Mouse (Mus musculus) hindbrain, embryonic 14.5 days (tissue): ENCODE results near the gene Dguok. TPM values are rescaled to one million over a fixed set of nuclear protein-coding genes. Genes with fewer than 3 reads are reported as not detected.

ENCODE experiments used
- ATAC-seq: fragments of 200-750 bp; cut with Nextera tagmentation; 2 replicates; pipeline ENCODE4 v1.8.0; 2017; ENCODE audit warnings: moderate number of reproducible peaks, mild to moderate bottlenecking, moderate TSS enrichment, moderate library complexity; ENCODE audit not compliant: low FRiP score
- DNase-seq: peaks from one replicate; pipeline ENCODE4 v3.0.0-alpha.2; 2015; ENCODE audit warnings: low spot score
- H3K27ac ChIP-seq: fragments of 300-500 bp; sonication (generic); 2 replicates; pipeline ENCODE4 v1.5.1; 2014; ENCODE audit warnings: mild to moderate bottlenecking, moderate library complexity
- H3K27me3 ChIP-seq: fragments of 300-500 bp; sonication (generic); 2 replicates; pipeline ENCODE4 v1.6.1; 2014; ENCODE audit warnings: mild to moderate bottlenecking, low read length, mixed read lengths; ENCODE audit not compliant: control insufficient read depth, insufficient read depth
- H3K36me3 ChIP-seq: fragments of 300-500 bp; sonication (generic); replicated peaks from 2 replicates; pipeline ENCODE4 v1.6.1; 2014; ENCODE audit not compliant: control insufficient read depth, insufficient read depth
- H3K4me1 ChIP-seq: fragments of 300-500 bp; sonication (generic); replicated peaks from 2 replicates; pipeline ENCODE4 v1.6.1; 2014; ENCODE audit warnings: antibody characterized with exemption, low read length, mixed read lengths; ENCODE audit not compliant: control insufficient read depth, insufficient read depth
- H3K4me2 ChIP-seq: fragments of 300-500 bp; sonication (generic); replicated peaks from 2 replicates; pipeline ENCODE4 v1.6.1; 2014; ENCODE audit warnings: mild to moderate bottlenecking, moderate library complexity
- H3K4me3 ChIP-seq: fragments of 300-500 bp; sonication (generic); replicated peaks from 2 replicates; pipeline ENCODE4 v1.5.1; 2014; ENCODE audit warnings: mild to moderate bottlenecking, low read length
- H3K9ac ChIP-seq: fragments of 300-500 bp; sonication (generic); 2 replicates; pipeline ENCODE4 v1.6.1; 2014
- H3K9me3 ChIP-seq: fragments of 300-500 bp; sonication (generic); 2 replicates; pipeline ENCODE4 v1.6.1; 2016; ENCODE audit warnings: low read length; ENCODE audit not compliant: control insufficient read depth
- WGBS: fragments of 180-500 bp; shearing (Covaris S2); extraction: QIAGEN DNeasy Blood & Tissue Kit; methylation state at CpG from one replicate; pipeline ENCODE4 v1.1.7; 2014; 5-methylcytosine and 5-hydroxymethylcytosine counted together
- polyA plus RNA-seq: library from polyadenylated mRNA; unstranded; fragments of >200 nt; fragmentation: Nextera tagmentation; extraction: Ambion mirVana; gene quantifications from 2 replicates; pipeline ENCODE4 v1.2.1, GENCODE M21; 2014

Gene Dguok
- polyA plus RNA-seq: 68.8 and 69.2 TPM in 2 replicates

- H3K27me3 ChIP-seq: no peaks in the 10 kb centered on the region
Observed at GRCm38 (mm10) chr6:83506258-83507167, at the start of gene Dguok. Gene Dguok, minus strand, starts transcription at chr6:83506969.

GRCm38 (mm10) chr6:83555972-83556371 lies 49.2 kb upstream of the Dguok start:
- no peaks in the 10 kb centered on the region for H3K9me3 ChIP-seq
- H3K27ac ChIP-seq: no peak overlapping the region
- H3K4me2 ChIP-seq: no peak overlapping the region
- WGBS: 92% methylated on average over 6 of the region's 6 CpGs
- ATAC-seq: no peak
- H3K27me3 ChIP-seq: no peaks in the 10 kb centered on the region
- H3K4me1 ChIP-seq: no peaks in the 10 kb centered on the region
- H3K9ac ChIP-seq: no peak overlapping the region
- no peak overlapping the region for H3K4me3 ChIP-seq
- peaks cover 87% of the 10 kb centered on the region for H3K36me3 ChIP-seq
- no peak for DNase-seq

More at GRCm38 (mm10) chr6:83506258-83507167, at the start of gene Dguok:
- ATAC-seq (peak; percentile 99), DNase-seq (peak; percentile 99)
- Histone ChIP-seq H3K9me3 (no peaks in the 10 kb centered on the region), H3K4me1 (peaks cover 14% of the 10 kb centered on the region), H3K27ac (peak within 1 kb of the TSS; percentile 95), H3K4me2 (peak within 1 kb of the TSS; percentile 57), H3K36me3 (0 out of 2 replicates have a peak, but pooled peaks cover 4% of the 10 kb centered on the region), H3K9ac (peak within 1 kb of the TSS; percentile 89), H3K4me3 (peak within 1 kb of the TSS; percentile 82)
- WGBS: under 1% methylated on average over 54 of the region's 54 CpGs

- no peaks in the 10 kb centered on the region for H3K4me1 ChIP-seq
Observed at GRCm38 (mm10) chr6:83548346-83548745, 41.6 kb upstream of the Dguok start.

GRCm38 (mm10) chr6:83545778-83546177 lies 39.0 kb upstream of the Dguok start:
- no peaks in the 10 kb centered on the region for H3K9me3 ChIP-seq
- no peak overlapping the region for H3K4me3 ChIP-seq
- H3K27me3 ChIP-seq: no peaks in the 10 kb centered on the region
- DNase-seq (no peak), ATAC-seq (no peak)
- no peak overlapping the region for H3K27ac ChIP-seq
- no peak overlapping the region for H3K4me2 ChIP-seq
- H3K36me3 ChIP-seq: peaks cover 42% of the 10 kb centered on the region
- no peaks in the 10 kb centered on the region for H3K4me1 ChIP-seq
- no peak overlapping the region for H3K9ac ChIP-seq
- WGBS: 78% methylated on average over 3 of the region's 3 CpGs

More at GRCm38 (mm10) chr6:83548346-83548745, 41.6 kb upstream of the Dguok start:
- Histone ChIP-seq H3K4me2 (no peak overlapping the region), H3K9me3 (no peaks in the 10 kb centered on the region), H3K9ac (no peak overlapping the region), H3K27ac (no peak overlapping the region), H3K27me3 (no peaks in the 10 kb centered on the region), H3K36me3 (peaks cover 59% of the 10 kb centered on the region), H3K4me3 (no peak overlapping the region)
- no peak for DNase-seq
- ATAC-seq: no peak
- WGBS: 33% methylated on average over 5 of the region's 5 CpGs

GRCm38 (mm10) chr6:83541756-83542456 lies 35.1 kb upstream of the Dguok start:
- Histone ChIP-seq H3K4me2 (no peak overlapping the region), H3K27ac (no peak overlapping the region), H3K4me1 (no peaks in the 10 kb centered on the region), H3K27me3 (no peaks in the 10 kb centered on the region), H3K9ac (no peak overlapping the region), H3K36me3 (peaks cover 34% of the 10 kb centered on the region), H3K4me3 (no peak overlapping the region), H3K9me3 (no peaks in the 10 kb centered on the region)
- WGBS: 79% methylated on average over 11 of the region's 11 CpGs
- ATAC-seq: no peak
- no peak for DNase-seq

GRCm38 (mm10) chr6:83540017-83540416 lies 33.2 kb upstream of the Dguok start:
- no peak overlapping the region for H3K4me3 ChIP-seq
- H3K9me3 ChIP-seq: no peaks in the 10 kb centered on the region
- no peak for DNase-seq
- no peak for ATAC-seq
- H3K27me3 ChIP-seq: no peaks in the 10 kb centered on the region
- H3K27ac ChIP-seq: no peak overlapping the region
- H3K9ac ChIP-seq: no peak overlapping the region
- peaks cover 15% of the 10 kb centered on the region for H3K36me3 ChIP-seq
- WGBS: 39% methylated on average over 4 of the region's 4 CpGs
- no peak overlapping the region for H3K4me2 ChIP-seq
- H3K4me1 ChIP-seq: no peaks in the 10 kb centered on the region

- Histone ChIP-seq H3K4me1 (no peaks in the 10 kb centered on the region), H3K4me2 (no peak overlapping the region), H3K4me3 (no peak overlapping the region), H3K27ac (no peak overlapping the region), H3K9me3 (no peaks in the 10 kb centered on the region), H3K9ac (no peak overlapping the region), H3K27me3 (no peaks in the 10 kb centered on the region), H3K36me3 (no peaks in the 10 kb centered on the region)
- WGBS: 47% methylated on average over 6 of the region's 6 CpGs
- ATAC-seq (no peak), DNase-seq (no peak)
Observed at GRCm38 (mm10) chr6:83536795-83537059, 30.0 kb upstream of the Dguok start.

- Histone ChIP-seq H3K4me1 (no peaks in the 10 kb centered on the region), H3K9me3 (no peaks in the 10 kb centered on the region), H3K36me3 (no peaks in the 10 kb centered on the region), H3K27ac (no peak within 1 kb of the TSS), H3K4me3 (no peak within 1 kb of the TSS), H3K27me3 (no peaks in the 10 kb centered on the region), H3K4me2 (no peak within 1 kb of the TSS), H3K9ac (no peak within 1 kb of the TSS)
- no peak for DNase-seq
- 69% methylated on average over 12 of the region's 12 CpGs for WGBS
- ATAC-seq: no peak
Observed at GRCm38 (mm10) chr6:83536028-83536794, 29.4 kb upstream of the Dguok start, which contains the start of gene Actg2. Gene Actg2, minus strand, starts transcription at chr6:83536265.

- ATAC-seq (no peak), DNase-seq (no peak)
- H3K9me3 ChIP-seq: no peaks in the 10 kb centered on the region
- no peaks in the 10 kb centered on the region for H3K4me1 ChIP-seq
- H3K4me3 ChIP-seq: no peak overlapping the region
- no peaks in the 10 kb centered on the region for H3K36me3 ChIP-seq
- no peak overlapping the region for H3K27ac ChIP-seq
- 74% methylated on average over 2 of the region's 2 CpGs for WGBS
- H3K27me3 ChIP-seq: no peaks in the 10 kb centered on the region
- H3K4me2 ChIP-seq: no peak overlapping the region
- no peak overlapping the region for H3K9ac ChIP-seq
Observed at GRCm38 (mm10) chr6:83532608-83533007, 25.8 kb upstream of the Dguok start.
